Mouse (Mus musculus): ENCODE results near the gene Clpsl2.

The Clpsl2 gene

GRCm38 (mm10) chr17:28549111-28549510 lies at the start of gene Clpsl2:
TSS of gene Clpsl2 (plus strand) at chr17:28549411.
- DNase-seq (ENCODE audit: extremely low read depth, insufficient read length, low spot score), result no peak

DNA sequence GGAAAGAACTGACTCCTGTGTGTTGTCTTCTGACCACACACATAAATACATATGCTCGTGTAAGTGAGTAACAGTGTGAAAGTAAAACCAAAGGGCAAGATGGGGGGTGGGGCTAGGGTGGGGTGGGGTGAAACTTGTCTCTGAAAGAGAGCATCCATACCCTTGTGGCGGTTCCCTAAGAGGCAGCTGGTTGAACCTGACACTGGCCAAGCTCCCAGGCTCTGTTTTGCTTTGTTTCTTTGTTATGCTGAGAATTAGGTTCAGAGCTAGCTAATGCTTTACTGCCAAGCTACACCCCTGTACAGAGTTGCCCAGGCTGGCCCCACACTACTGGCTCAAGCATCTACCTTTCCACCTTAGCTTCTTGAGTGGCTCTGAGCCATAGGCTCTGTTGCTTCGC lies 48.7 kb upstream of the Clpsl2 start:
- DNase-seq (ENCODE audit: extremely low read depth, insufficient read length, low spot score), result no peak

DNA sequence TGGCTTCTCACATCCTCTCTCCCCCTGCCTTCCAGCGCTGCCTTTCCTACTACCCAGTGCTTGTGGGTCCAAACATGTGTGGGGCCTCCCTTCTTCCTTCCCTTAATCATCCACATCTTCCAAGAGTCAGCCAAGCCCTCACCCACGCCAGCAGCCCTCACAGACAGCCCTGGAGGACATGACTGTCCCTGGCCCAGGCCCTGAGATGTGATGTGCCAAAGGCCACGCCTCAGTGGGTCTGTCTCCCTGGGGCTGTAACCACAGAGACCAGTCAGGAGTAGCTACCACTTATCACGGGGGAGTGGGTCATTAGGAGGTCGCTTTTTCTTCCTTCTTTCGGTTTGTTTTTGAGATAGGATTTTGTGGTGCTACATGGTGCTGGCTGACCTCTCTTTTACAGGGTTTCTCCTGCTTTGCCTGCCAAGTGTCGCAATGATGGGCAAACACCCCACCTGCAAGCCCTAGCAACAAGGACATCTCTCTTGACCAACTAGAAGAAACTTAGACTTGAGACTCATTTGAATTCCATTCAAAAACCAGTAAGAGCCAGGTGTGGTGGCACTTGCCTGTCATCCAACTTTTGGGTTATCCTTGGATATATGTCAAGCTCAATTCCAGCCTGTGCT lies 46.9 kb upstream of the Clpsl2 start:
- no peak for DNase-seq (ENCODE audit: extremely low read depth, insufficient read length, low spot score)

GRCm38 (mm10) chr17:28504182-28504581 lies 45.0 kb upstream of the Clpsl2 start:
- no peak for DNase-seq (ENCODE audit: extremely low read depth, insufficient read length, low spot score)

DNA sequence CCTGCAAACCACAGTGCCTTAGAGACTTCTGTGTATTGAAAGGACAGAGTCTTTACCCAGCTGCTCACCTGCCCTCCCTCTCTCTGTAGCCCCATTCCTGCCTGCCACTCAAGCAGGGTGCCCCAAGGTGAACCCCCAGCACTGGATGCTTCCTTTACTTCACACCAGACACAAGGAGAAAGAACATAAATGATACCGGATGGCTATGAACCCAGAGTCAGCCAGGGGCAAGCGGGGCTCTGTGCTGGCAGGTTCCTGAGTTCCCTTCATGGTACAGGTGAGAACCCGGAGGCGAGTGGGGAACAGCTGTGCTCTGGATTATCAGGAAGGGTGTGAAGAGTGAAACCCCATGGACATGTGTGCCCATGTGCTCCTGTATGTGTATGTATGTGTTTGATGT lies 43.6 kb upstream of the Clpsl2 start:
- no peak for DNase-seq (ENCODE audit: extremely low read depth, insufficient read length, low spot score)

DNA sequence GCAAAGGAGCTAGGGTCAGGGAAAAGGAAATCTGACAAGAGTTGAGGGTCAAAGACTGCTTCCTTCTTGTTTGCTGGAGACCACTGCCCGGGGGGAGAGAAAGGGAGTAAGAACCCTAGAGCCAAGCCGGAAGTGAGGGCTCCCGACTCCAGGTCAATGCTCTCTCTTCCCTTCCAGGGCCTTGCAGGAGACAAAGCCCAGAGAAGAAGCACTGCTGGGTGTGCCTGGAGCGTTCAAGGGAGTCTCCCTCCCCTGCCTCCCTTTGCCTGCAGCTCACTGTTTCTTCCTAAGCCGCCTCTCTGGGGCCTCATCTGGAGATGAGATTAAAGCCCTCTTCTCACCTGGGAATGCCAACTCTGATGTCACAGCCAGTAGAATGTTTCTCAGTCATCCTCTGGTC lies 42.3 kb upstream of the Clpsl2 start:
- no peak for DNase-seq (ENCODE audit: extremely low read depth, insufficient read length, low spot score)

GRCm38 (mm10) chr17:28507496-28507895 lies 41.7 kb upstream of the Clpsl2 start:
- no peak for DNase-seq (ENCODE audit: extremely low read depth, insufficient read length, low spot score)

DNA sequence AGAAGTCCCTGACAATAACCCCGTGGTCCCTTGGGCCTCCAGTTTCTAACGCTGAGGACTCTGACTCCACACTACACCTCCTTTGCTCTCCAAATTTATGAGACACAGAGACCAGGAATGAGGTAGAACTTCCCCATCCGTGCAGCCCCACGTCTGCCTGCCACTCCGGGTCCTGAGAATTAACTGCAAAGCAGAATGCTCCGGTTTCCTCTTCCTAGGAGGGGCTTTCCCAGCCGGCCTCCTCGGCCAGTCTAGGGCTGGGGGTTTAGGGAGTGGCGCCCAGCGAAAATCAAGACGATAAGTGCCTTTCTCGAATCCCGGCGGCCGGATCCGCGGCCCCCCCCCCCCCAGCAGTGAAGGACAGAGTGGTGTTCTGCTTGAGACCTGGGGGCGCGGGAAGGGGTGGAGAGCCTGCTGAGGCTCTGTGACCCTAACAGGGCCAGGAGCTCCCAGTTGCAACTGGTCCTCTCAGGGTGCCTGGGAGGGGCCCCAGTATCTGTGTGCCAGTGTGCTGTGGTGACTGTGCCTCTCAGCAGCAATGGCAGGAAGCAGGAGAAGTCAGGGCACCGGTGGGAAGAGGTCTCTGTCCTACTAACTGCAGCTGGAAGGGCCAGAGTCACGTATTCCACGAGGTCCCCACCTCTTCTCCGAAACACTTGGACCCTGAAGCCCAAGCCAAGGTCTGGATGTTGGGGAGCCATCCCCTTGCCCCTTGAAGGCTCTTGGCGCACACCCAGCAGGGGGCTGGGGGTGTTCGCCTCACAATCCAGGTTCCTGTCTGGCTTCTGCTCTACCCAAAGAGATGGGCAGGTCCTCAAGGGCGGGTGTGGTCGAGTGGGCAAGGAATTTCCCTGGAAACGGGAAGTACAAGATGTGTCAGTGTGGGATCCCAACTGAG lies 38.5 kb upstream of the Clpsl2 start:
- DNase-seq (ENCODE audit: extremely low read depth, insufficient read length, low spot score), result no peak

- no peak for DNase-seq (ENCODE audit: extremely low read depth, insufficient read length, low spot score)
Measured at GRCm38 (mm10) chr17:28511616-28512541, 37.3 kb upstream of the Clpsl2 start.

DNA sequence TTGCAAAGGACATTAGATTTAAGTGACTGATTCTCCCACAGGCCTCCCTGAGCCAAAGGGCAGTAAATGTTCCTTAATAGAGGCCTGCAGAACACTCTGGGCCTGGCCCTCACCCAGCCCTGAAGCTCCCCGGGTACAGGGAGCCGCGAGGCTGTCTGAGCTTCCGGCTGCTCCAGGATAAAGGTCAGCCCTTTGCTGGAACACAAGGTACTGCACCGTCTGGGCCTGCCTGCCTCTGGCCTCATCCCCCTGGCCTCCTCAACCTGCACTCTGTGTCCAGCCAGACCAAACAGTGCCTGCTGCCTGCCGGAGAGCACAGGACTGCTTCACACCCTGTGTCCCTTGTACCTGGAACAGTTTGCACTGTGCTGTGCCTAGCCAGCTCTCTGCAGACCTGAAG lies 36.5 kb upstream of the Clpsl2 start:
- peak; percentile 66 for DNase-seq (ENCODE audit: extremely low read depth, insufficient read length, low spot score)

- no peak for DNase-seq (ENCODE audit: extremely low read depth, insufficient read length, low spot score)
Measured at GRCm38 (mm10) chr17:28513337-28513736, 35.9 kb upstream of the Clpsl2 start.

GRCm38 (mm10) chr17:28513844-28514243 lies 35.4 kb upstream of the Clpsl2 start:
- DNase-seq (ENCODE audit: extremely low read depth, insufficient read length, low spot score), result no peak

DNA sequence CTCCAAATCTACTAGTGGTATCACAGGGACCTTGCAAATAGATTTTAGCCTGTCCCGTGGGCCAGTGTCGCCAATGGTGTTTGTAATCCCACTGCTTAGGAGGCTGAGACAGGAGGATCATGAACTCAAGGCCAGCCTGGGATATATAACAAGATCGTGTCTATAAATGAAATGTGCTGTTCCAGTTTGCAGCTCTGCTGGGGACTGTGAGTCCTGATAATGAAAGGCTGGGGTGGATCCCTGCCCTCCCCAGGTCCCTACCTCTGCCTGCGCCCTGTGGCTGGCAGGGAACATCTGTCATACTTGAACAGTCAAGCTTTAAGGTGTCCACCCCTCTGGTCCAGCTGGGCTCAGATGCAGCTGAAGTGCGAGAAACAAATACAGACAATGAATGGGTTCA lies 34.7 kb upstream of the Clpsl2 start:
- DNase-seq (ENCODE audit: extremely low read depth, insufficient read length, low spot score), result no peak

DNA sequence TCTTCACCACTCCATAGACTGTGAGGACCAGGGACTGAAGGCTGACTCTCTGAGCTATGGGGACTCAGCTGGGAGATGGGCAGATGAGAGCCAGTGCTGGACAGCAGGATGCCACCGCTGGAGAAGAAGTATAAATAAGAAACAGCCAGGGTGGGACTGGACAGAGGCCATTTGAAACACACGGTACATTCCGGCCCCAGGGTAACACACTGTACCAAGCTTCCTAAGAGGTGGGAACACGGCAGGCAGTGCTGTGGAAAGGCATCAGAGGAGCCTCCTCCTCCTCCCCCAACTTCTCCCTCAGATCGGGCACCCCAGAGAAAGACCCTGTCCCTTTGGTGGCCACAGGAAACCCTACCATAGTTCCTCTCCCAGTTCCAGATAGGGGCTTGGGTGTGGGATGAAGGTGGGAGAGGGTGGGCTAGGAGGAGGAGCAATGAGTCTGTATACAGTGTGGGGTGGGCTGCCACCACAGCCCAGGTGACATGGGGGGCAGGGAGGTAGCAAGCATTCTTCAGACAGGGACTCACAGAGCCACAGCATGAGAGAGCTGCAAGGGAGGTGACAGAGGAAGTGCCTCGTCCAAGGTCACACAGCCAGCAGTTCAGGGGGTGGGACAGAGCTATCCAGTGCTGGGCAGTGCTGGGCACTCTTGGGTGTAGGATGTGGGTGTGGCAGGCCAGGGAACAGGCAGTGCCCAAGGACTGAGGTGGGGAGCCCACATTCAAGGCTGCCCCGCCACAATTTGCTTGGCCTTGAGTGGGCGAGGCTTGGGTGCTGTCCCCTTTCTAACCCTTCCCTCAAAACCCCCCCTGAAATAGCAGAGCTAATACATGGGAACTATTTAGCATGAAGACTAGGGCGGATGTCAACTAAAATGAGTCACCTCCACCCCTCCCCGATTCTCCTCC lies 33.5 kb upstream of the Clpsl2 start:
- DNase-seq (ENCODE audit: extremely low read depth, insufficient read length, low spot score), result peak; percentile 72

GRCm38 (mm10) chr17:28516881-28517280 lies 32.3 kb upstream of the Clpsl2 start:
- no peak for DNase-seq (ENCODE audit: extremely low read depth, insufficient read length, low spot score)

DNA sequence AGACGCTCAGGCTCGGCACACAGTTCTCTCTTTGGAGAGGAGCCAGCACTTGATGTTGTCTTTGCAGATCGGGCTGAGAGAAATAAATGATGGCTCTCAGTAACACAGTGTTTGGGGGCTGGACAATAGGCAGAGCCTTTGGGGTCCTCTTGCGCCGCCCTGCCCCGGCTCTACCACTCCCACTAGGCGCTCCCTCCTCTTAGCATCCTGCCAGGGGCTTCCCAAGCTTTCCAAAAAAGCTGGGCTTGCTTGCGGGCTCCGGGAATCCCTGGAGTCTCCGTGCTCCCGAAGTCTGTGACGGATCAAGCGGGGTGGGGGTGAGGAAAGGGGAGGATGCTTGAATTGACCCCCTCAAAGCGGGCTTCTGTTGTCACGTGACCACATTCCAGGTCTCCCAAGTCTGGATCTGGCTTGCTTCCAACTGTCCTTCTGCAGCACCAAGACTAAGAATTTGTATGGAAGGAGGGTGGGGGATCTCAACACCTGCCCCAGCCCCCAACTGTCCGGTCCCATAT lies 31.7 kb upstream of the Clpsl2 start, which contains the start of gene Fkbp5:
Gene Fkbp5, minus strand, starts transcription at position 87 of the 515 bp plus-strand sequence.
- no peak for DNase-seq (ENCODE audit: extremely low read depth, insufficient read length, low spot score)

- peak; percentile 85 for DNase-seq (ENCODE audit: extremely low read depth, insufficient read length, low spot score)
Measured at GRCm38 (mm10) chr17:28517956-28518614, 31.1 kb upstream of the Clpsl2 start.

DNA sequence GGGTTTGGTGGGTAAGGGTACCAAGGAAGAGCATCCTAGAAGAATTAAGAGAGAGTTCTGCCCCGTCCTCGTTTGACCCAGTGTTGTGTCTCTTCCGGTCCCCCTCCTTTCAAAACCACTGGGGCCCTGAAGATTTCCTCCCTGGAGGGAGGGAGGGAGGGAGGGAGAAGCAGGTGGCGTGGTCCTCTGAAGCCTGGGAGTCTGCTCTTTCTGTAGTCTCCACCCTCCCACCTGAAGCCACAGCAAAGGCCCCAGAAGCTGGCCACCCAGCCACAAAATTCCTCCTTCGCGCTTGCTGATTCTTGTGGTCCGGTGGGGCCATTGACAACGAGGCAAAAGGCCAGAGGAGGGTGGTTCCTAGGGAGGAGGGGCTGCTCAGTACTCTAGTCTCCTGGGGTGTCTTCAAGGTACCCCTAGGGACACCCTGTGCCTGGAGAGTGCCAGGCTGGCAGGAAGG lies 30.6 kb upstream of the Clpsl2 start:
- peak; percentile 54 for DNase-seq (ENCODE audit: extremely low read depth, insufficient read length, low spot score)

- no peak for DNase-seq (ENCODE audit: extremely low read depth, insufficient read length, low spot score)
Measured at GRCm38 (mm10) chr17:28519827-28520226, 29.4 kb upstream of the Clpsl2 start.

Data from 3134 (cell line).